Mouse (Mus musculus) forebrain, embryonic 13.5 days (tissue): ENCODE results near the gene Morn1. TPM values are rescaled to one million over a fixed set of nuclear protein-coding genes. Genes with fewer than 3 reads are reported as not detected.

Experiments used
- ATAC-seq: fragments of 200-750 bp; cut with Nextera tagmentation; 2 replicates; pipeline ENCODE4 v1.8.0; 2017
- H3K27ac ChIP-seq: fragments of 300-500 bp; sonication (generic); 2 replicates; pipeline ENCODE4 v1.5.1; 2015; ENCODE audit warnings: inconsistent platforms, mild to moderate bottlenecking, moderate library complexity
- H3K27me3 ChIP-seq: fragments of 300-500 bp; sonication (generic); 2 replicates; pipeline ENCODE4 v1.6.1; 2015; ENCODE audit warnings: mild to moderate bottlenecking, inconsistent platforms
- H3K36me3 ChIP-seq: fragments of 300-500 bp; sonication (generic); 2 replicates; pipeline ENCODE4 v1.6.1; 2015; ENCODE audit warnings: mild to moderate bottlenecking, inconsistent platforms; ENCODE audit not compliant: poor library complexity, severe bottlenecking
- H3K4me1 ChIP-seq: fragments of 300-500 bp; sonication (generic); 2 replicates; pipeline ENCODE4 v1.6.1; 2015; ENCODE audit warnings: inconsistent platforms
- H3K4me2 ChIP-seq: fragments of 300-500 bp; sonication (generic); 2 replicates; pipeline ENCODE4 v1.6.1; 2015; ENCODE audit warnings: inconsistent platforms, mild to moderate bottlenecking, moderate library complexity
- H3K4me3 ChIP-seq: fragments of 300-500 bp; sonication (generic); 2 replicates; pipeline ENCODE4 v1.5.1; 2015; ENCODE audit warnings: mild to moderate bottlenecking, inconsistent platforms
- H3K9ac ChIP-seq: fragments of 300-500 bp; sonication (generic); 2 replicates; pipeline ENCODE4 v1.6.1; 2015; ENCODE audit warnings: mild to moderate bottlenecking, inconsistent platforms
- H3K9me3 ChIP-seq: fragments of 300-500 bp; sonication (generic); replicated peaks from 2 replicates; pipeline ENCODE4 v1.6.1; 2016; ENCODE audit warnings: inconsistent platforms
- WGBS: fragments of 180-500 bp; shearing (Covaris S2); methylation state at CpG from one replicate; pipeline ENCODE4 v1.1.7; 2015; 5-methylcytosine and 5-hydroxymethylcytosine counted together
- polyA plus RNA-seq: library from polyadenylated mRNA; unstranded; fragments of >200 nt; fragmentation: Nextera tagmentation; extraction: Ambion mirVana; gene quantifications from 2 replicates; pipeline ENCODE4 v1.2.1, GENCODE M21; 2015

Gene Morn1
- polyA plus RNA-seq, 1 experiment from 2014 or later = 7.4 TPM

DNA sequence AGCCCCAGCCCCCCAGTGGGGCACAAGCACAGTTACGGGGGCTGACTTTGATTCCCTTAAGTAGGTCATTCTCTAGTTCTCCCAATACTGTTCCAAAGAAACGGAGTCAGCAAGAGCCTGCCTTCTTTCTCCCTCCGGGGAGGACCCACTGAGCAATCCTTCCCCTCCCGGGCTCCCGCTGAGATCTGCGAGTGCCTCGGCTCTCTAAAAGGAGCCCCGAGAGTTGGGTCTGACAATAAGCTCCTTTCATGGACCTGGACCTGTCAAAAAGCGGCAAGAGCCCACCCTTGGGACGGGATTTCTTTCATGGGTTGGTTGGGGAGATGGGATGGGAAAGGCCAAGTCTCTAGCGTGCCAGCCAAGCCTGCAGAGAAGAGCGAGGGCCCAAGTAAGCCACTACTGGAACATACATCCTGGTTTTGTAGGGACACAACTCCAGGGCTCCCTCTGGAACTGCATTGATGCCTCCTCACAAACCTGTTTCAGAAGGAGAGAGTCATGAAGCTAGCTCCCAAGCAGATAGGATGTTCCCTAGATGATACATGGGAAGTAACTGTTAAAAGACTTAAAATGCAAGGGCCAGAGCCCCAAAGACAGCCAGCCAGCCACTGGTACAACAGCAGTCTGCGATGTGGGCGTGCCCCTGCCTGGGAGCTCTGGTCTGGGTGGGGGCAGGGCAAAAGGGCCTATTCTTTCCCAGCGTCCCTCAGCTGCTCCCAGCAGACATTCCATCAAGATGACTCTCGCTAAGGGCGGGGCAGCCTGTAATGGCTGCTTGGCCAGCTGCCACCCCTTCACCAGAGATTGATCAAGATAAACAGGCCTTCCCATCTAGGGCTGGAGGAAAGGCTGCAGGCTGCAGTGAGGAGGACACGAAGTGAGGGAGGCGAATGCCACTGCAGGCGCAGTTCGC, 86.8 kb downstream of the Morn1 start:
- Histone ChIP-seq H3K27ac (peak overlapping the region; percentile 92), H3K9ac (peak overlapping the region; percentile 50), H3K4me1 (peaks cover 82% of the 10 kb centered on the region), H3K4me3 (no peak overlapping the region), H3K27me3 (no peaks in the 10 kb centered on the region), H3K9me3 (no peaks in the 10 kb centered on the region), H3K4me2 (peak overlapping the region; percentile 47), H3K36me3 (no peaks in the 10 kb centered on the region; the same call in 1 of the 2 replicates)
- 5% methylated on average over 21 of the region's 21 CpGs for WGBS
- peak; percentile 85 for ATAC-seq

DNA sequence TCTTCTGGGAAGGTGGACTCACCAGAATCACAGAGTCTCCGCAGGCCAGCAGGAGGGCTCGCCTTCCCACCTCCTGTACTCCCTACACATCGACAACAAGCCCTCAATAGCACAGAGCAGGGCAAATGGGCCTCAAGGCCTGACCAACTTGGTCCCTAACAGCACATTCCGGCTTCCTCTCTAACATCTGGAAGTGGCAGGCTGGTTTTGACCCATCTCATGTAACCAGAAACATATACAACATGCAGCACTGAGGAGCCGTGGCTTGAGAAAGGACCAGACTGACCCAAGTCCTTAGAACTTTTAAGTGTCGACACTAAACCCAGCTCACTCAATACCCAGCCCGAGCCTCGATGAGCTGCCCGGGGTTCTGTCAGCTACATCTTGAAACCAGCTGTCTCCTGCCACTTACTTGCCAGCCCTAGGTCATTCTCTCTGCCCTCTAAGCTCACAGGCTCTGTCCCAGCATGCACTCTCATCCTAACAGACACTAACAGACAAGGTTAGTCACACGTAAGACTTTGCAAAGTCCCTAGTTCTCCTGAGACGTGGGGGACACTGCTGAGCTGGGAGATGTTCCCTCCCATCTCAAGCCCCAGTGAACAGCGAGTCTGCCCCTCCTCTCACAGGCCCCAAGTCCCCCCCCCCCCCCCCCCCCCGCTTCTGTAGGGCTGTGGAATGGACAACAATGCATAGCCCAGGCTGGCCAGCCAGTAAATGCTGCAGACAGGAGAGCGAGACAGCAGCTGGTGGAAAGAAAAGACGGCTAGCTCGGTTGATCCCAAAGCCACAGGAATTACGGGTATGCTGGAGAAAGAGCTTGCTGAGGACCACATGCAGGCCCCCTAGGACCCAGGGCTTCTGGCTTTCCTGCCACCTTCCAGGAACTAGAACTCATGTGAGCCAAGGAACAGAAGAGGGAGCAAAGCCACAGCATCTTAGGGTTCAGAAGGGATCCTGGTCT, 87.7 kb downstream of the Morn1 start:
- Histone ChIP-seq H3K4me1 (peaks cover 87% of the 10 kb centered on the region), H3K27me3 (no peaks in the 10 kb centered on the region), H3K4me3 (no peak overlapping the region), H3K9me3 (no peaks in the 10 kb centered on the region), H3K4me2 (peak overlapping the region; percentile 47), H3K36me3 (no peaks in the 10 kb centered on the region; the same call in 1 of the 2 replicates), H3K9ac (peak overlapping the region; percentile 21), H3K27ac (peak overlapping the region; percentile 92)
- ATAC-seq = no peak; the same call in 1 of the 2 replicates
- 14% methylated on average over 17 of the region's 17 CpGs for WGBS

DNA sequence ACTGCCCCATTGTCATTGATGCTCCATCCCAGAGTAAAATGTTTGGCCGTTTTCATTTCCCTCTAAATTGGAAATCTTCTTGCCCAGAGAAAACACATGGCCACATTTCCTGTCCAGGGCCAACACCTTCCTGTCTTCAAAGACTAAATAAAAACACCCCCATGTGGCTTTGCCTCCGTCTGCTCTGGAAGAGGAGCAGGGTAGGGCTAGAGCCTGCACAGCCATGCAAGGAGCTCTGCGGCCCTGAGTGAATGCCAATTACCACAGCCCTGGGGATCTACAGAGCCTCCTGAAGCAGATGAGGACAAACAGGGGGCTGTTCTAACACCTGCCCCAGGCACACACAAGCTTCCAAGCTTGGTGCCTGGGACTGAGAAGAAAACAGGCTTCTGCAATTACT, 89.8 kb downstream of the Morn1 start:
- Histone ChIP-seq H3K4me2 (no peak overlapping the region), H3K27me3 (no peaks in the 10 kb centered on the region), H3K4me1 (peaks cover 85% of the 10 kb centered on the region), H3K9ac (no peak overlapping the region), H3K9me3 (no peaks in the 10 kb centered on the region), H3K36me3 (no peaks in the 10 kb centered on the region; the same call in 1 of the 2 replicates), H3K4me3 (no peak overlapping the region), H3K27ac (no peak overlapping the region)
- 62% methylated on average over 3 of the region's 3 CpGs for WGBS
- no peak for ATAC-seq

GRCm38 (mm10) chr4:155178274-155178673, 91.9 kb downstream of the Morn1 start:
- Histone ChIP-seq H3K4me1 (peaks cover 64% of the 10 kb centered on the region), H3K27ac (peak overlapping the region; percentile 81), H3K9me3 (no peaks in the 10 kb centered on the region), H3K4me3 (no peak overlapping the region), H3K36me3 (no peaks in the 10 kb centered on the region; the same call in 1 of the 2 replicates), H3K9ac (peak overlapping the region; percentile 47), H3K4me2 (peak overlapping the region; percentile 36), H3K27me3 (no peaks in the 10 kb centered on the region)
- 6% methylated on average over 6 of the region's 6 CpGs for WGBS
- ATAC-seq = peak; percentile 68

DNA sequence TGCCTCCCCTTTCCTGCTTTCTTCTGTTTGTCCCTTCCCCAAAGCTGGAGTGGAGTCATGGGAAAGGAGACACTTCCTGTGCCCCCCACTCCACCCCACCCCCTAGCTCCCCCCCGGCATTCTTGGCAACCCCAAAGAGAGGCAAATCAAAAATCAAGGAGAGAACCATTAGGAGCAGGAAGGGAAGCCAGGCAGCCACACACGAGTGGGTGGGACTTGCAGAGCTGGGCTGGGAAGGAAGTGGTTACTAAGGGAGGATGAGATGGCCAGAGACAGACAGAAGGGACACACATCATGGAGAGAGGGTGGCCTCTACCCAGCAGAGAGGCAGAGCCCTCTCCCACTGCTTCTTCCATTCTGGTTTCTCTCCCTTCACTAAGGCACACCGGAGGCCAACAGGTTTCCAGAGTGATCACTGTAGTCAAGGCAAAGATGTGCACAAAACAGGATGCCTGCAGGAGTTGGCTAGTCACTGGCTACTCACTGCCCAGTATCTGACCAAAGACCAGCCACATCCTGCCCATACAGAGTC, 92.7 kb downstream of the Morn1 start:
- Histone ChIP-seq H3K9me3 (no peaks in the 10 kb centered on the region), H3K4me3 (no peak overlapping the region), H3K4me1 (peaks cover 60% of the 10 kb centered on the region), H3K36me3 (no peaks in the 10 kb centered on the region; the same call in 1 of the 2 replicates), H3K4me2 (peak overlapping the region; percentile 36; the same call in 1 of the 2 replicates), H3K9ac (peak overlapping the region; percentile 47), H3K27me3 (no peaks in the 10 kb centered on the region), H3K27ac (peak overlapping the region; percentile 81)
- 0 out of 2 replicates have a peak, but pooled peaks have one; percentile 25 for ATAC-seq
- WGBS = 44% methylated on average over 3 of the region's 3 CpGs

- H3K36me3 ChIP-seq = no peaks in the 10 kb centered on the region
- H3K27me3 ChIP-seq = no peaks in the 10 kb centered on the region
- H3K4me3 ChIP-seq = no peak overlapping the region
- no peaks in the 10 kb centered on the region for H3K9me3 ChIP-seq
- no peak for ATAC-seq
- H3K27ac ChIP-seq = no peak overlapping the region
- no peak overlapping the region for H3K9ac ChIP-seq
- peaks cover 51% of the 10 kb centered on the region for H3K4me1 ChIP-seq
- 91% methylated on average over 7 of the region's 7 CpGs for WGBS
- no peak overlapping the region for H3K4me2 ChIP-seq
Measured at GRCm38 (mm10) chr4:155183201-155183600, 96.8 kb downstream of the Morn1 start.

- H3K27me3 ChIP-seq = no peaks in the 10 kb centered on the region
- H3K4me2 ChIP-seq = no peak overlapping the region
- H3K9me3 ChIP-seq = no peaks in the 10 kb centered on the region
- no peak overlapping the region for H3K27ac ChIP-seq
- ATAC-seq = no peak
- no peaks in the 10 kb centered on the region for H3K36me3 ChIP-seq
- no peak overlapping the region for H3K4me3 ChIP-seq
- peaks cover 51% of the 10 kb centered on the region for H3K4me1 ChIP-seq
- 84% methylated on average over 18 of the region's 18 CpGs for WGBS
- no peak overlapping the region for H3K9ac ChIP-seq
Measured at GRCm38 (mm10) chr4:155184248-155185070, 98.1 kb downstream of the Morn1 start.

DNA sequence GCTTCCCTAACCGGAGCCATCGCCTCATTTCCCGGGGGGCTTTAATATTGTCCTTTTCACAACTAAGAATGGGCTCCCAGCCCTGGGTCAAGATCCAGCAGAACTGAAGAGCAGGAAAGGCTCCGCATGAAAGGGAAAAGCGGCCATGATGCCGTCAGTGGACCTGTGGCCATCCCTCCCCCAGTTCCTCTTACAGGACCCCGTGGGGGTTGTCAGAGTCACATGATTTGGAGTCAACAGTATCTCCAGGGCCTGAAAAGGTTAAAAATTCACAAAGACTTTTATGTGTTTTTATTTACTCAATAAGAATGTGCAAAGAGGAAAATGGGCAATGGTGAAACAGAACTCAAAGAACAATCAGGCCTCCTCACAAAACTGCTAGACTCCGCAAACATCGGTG, 99.5 kb downstream of the Morn1 start:
- peaks cover 58% of the 10 kb centered on the region for H3K4me1 ChIP-seq
- WGBS = 91% methylated on average over 9 of the region's 9 CpGs
- ATAC-seq = no peak

DNA sequence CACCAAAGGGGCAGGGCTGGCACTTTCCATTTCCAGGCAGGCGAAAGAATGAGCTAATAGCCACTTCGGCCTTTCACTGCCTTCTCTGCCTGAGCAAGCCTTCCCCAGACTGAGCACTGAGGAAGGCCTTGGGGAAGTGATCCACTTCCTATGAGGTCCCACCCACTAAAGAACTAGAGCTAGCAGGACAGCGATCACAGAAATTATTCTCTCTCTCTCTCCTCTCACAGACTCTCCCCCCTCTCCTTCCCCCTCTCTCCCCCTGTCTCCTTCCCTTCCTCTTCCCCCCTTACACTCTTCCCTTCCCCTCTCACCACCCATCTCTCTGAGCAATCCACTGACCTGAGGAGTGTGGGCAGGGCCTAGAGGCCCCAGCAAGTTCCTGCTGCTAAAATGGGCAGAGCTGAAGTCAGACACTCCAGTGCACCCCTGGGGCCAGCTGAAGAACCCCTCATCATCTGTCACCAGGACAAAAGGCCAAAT, 100.9 kb downstream of the Morn1 start:
- Histone ChIP-seq H3K27me3 (no peaks in the 10 kb centered on the region), H3K9ac (no peak overlapping the region), H3K36me3 (no peaks in the 10 kb centered on the region), H3K27ac (no peak overlapping the region), H3K9me3 (no peaks in the 10 kb centered on the region), H3K4me1 (peaks cover 69% of the 10 kb centered on the region), H3K4me2 (no peak overlapping the region), H3K4me3 (no peak overlapping the region)
- no peak for ATAC-seq
- WGBS = 54% methylated on average over 3 of the region's 3 CpGs

More for the DNA sequence above, 99.5 kb downstream of the Morn1 start:
- Histone ChIP-seq H3K27ac (no peak overlapping the region), H3K9ac (no peak overlapping the region), H3K36me3 (no peaks in the 10 kb centered on the region), H3K27me3 (no peaks in the 10 kb centered on the region), H3K4me3 (no peak overlapping the region), H3K9me3 (no peaks in the 10 kb centered on the region), H3K4me2 (no peak overlapping the region)

DNA sequence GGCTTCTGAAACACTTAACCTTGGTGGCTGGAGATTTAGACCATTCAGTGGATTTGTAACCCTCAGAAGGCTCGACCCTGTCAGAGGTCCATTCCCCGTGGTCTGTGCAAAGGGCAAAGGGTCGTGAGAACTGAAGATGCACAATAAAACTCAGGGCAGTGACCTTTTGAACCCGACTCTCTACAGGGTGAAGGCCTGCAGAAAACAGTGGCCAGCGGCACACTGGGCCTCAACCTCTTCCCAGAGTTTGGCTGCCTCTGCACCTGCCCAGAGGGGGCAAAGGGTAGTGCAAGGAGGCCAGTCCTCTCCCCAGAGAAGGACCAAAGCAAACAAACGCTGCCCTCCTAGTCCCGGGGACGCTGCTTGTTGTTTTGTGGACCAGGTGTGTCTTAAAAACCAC, 102.0 kb downstream of the Morn1 start:
- Histone ChIP-seq H3K4me3 (no peak overlapping the region), H3K4me2 (no peak overlapping the region), H3K27me3 (no peaks in the 10 kb centered on the region), H3K4me1 (peaks cover 80% of the 10 kb centered on the region), H3K27ac (no peak overlapping the region), H3K9ac (no peak overlapping the region), H3K36me3 (no peaks in the 10 kb centered on the region), H3K9me3 (no peaks in the 10 kb centered on the region)
- no peak for ATAC-seq
- 9% methylated on average over 8 of the region's 8 CpGs for WGBS

DNA sequence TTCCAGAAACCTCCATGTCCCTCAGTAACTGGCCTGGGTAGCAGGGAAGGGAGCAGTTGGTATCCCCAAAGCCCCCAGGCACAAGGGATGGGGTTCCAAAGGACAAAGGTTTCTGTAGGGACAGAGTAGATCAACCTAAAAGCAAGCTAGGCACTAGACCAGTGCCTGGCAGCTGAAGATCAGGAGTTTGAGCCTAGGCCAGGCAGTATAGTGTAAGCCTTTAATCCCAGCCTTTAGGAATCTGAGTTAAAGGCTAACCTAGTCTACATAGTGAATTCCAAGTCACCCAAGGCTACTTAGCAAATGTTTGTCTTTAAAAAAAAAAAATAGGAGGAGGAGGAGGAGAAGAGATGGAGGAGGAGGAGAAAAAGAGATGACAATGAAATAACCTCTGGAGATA, 102.4 kb downstream of the Morn1 start:
- no peaks in the 10 kb centered on the region for H3K27me3 ChIP-seq
- no peak overlapping the region for H3K9ac ChIP-seq
- H3K27ac ChIP-seq = no peak overlapping the region
- peaks cover 84% of the 10 kb centered on the region for H3K4me1 ChIP-seq
- no peaks in the 10 kb centered on the region for H3K36me3 ChIP-seq
- no peak overlapping the region for H3K4me3 ChIP-seq
- ATAC-seq = no peak
- no peaks in the 10 kb centered on the region for H3K9me3 ChIP-seq
- H3K4me2 ChIP-seq = no peak overlapping the region
